ENCODE assay signal across 12 mouse cellular contexts in the genomic region with DNA sequence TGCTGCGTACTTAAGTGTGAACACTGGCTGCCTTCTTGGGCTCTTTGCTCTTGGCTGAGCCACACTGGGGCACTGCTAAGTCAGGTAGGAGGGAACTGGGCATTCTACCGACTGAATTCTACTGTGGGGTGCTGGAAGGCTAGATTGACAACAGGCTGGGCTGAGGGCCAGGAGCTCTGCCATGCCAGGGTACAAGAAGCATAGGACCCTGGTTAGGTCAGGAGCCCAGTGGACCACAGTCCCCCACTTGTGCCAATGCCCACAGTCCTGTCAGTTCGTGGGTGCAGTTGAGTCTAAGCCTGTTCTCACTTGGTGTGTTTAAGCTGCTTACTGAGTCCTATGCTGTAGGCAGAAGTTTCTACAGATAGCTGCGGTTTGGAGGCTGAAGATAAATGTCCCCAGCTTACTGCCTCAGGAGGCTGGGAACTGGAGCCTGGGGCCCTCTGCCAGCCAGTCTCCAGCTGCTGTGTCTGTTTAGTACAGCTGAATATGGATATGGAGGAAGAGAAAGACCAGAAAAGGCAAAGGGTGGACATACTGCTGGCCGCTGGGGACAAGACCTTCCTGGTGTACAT. TPM values are rescaled to one million over a fixed set of nuclear protein-coding genes. Genes with fewer than 3 reads are reported as not detected.
A peak's percentile ranks its signal among the peaks of the same experiment; 100 is the strongest.
DNase-seq lines count a peak whose midpoint lies in the region; ATAC-seq lines count a peak whose summit lies in the region.
"Had no signal": no experiment of that assay in that cellular context is flagged by ENCODE, and none has a peak within 500 bp of the region (broad histone marks: within the 10 kb centered on the region; RNA-seq: fewer than 3 reads in every experiment).

No protein-coding gene starts in this region.

- peaks cover 14% of the 10 kb centered on the region for H3K4me1 ChIP-seq in embryonic facial prominence, embryonic 12.5 days
- H3K4me1 ChIP-seq in hindbrain, embryonic 12.5 days: peaks cover 20% of the 10 kb centered on the region
- H3K4me1 ChIP-seq in midbrain, embryonic 16.5 days (ENCODE audit: control insufficient read depth, insufficient read depth, low read length): peaks cover 10% of the 10 kb centered on the region; the same call in 1 of the 2 replicates

- peaks cover 43% of the 10 kb centered on the region for H3K27me3 ChIP-seq in embryonic facial prominence, embryonic 12.5 days
- H3K27me3 ChIP-seq in hindbrain, embryonic 12.5 days: peaks cover 51% of the 10 kb centered on the region
- peaks cover 10% of the 10 kb centered on the region for H3K27me3 ChIP-seq in midbrain, embryonic 16.5 days (ENCODE audit: control insufficient read depth, insufficient read depth, low read depth, low read length)

- no peak for ATAC-seq in embryonic facial prominence, embryonic 12.5 days (ENCODE audit: insufficient number of reproducible peaks, insufficient read depth, low FRiP score, low TSS enrichment)
- ATAC-seq in hindbrain, embryonic 12.5 days (ENCODE audit: low FRiP score): no peak
- no peak for ATAC-seq in midbrain, embryonic 16.5 days
- ATAC-seq: Patski had no signal

- H3K9me3 ChIP-seq in embryonic facial prominence, embryonic 12.5 days: no peaks in the 10 kb centered on the region
- H3K9me3 ChIP-seq in hindbrain, embryonic 12.5 days (replicated peaks): no peaks in the 10 kb centered on the region
- H3K9me3 ChIP-seq in midbrain, embryonic 16.5 days (replicated peaks; ENCODE audit: control insufficient read depth, low read length, poor library complexity, severe bottlenecking): no peaks in the 10 kb centered on the region

- peak; percentile 44 to 52 for DNase-seq in layer of hippocampus, postnatal 10 days (ENCODE audit: low spot score in 2 of 2)
- no peak for DNase-seq in layer of hippocampus, adult 11-12 months (ENCODE audit: low spot score)
- no peak for DNase-seq in gastrocnemius, postnatal 25 days
- DNase-seq in urinary bladder, postnatal 36 days (ENCODE audit: low spot score in 2 of 2): no peak
- no peak for DNase-seq in thymus, postnatal 14 days

- H3K9ac ChIP-seq in embryonic facial prominence, embryonic 12.5 days: no peak overlapping the region
- H3K9ac ChIP-seq in hindbrain, embryonic 12.5 days: no peak overlapping the region
- 0 out of 2 replicates have a peak overlapping the region, but pooled peaks have one; percentile 74 for H3K9ac ChIP-seq in midbrain, embryonic 16.5 days (ENCODE audit: low read depth, low read length)

- H3K4me3 ChIP-seq in embryonic facial prominence, embryonic 12.5 days: no peak overlapping the region
- H3K4me3 ChIP-seq in hindbrain, embryonic 12.5 days: no peak overlapping the region
- no peak overlapping the region for H3K4me3 ChIP-seq in midbrain, embryonic 16.5 days (ENCODE audit: low read depth, low read length)

- H3K4me2 ChIP-seq in embryonic facial prominence, embryonic 12.5 days (replicated peaks): peak overlapping the region; percentile 96
- H3K4me2 ChIP-seq in hindbrain, embryonic 12.5 days (replicated peaks): peak overlapping the region; percentile 99
- peak overlapping the region; percentile 99; the same call in 1 of the 2 replicates for H3K4me2 ChIP-seq in midbrain, embryonic 16.5 days (ENCODE audit: low read length)

- H3K36me3 ChIP-seq in embryonic facial prominence, embryonic 12.5 days: no peaks in the 10 kb centered on the region
- no peaks in the 10 kb centered on the region for H3K36me3 ChIP-seq in hindbrain, embryonic 12.5 days
- no peaks in the 10 kb centered on the region for H3K36me3 ChIP-seq in midbrain, embryonic 16.5 days (ENCODE audit: control insufficient read depth, insufficient read depth, low read length)

- WGBS in embryonic facial prominence, embryonic 12.5 days: 67% methylated on average over 5 of the region's 5 CpGs
- WGBS in hindbrain, embryonic 12.5 days: 66% methylated on average over 5 of the region's 5 CpGs
- 60% methylated on average over 5 of the region's 5 CpGs for WGBS in midbrain, embryonic 16.5 days

- H3K27ac ChIP-seq in embryonic facial prominence, embryonic 12.5 days: no peak overlapping the region
- H3K27ac ChIP-seq in hindbrain, embryonic 12.5 days: no peak overlapping the region
- no peak overlapping the region for H3K27ac ChIP-seq in midbrain, embryonic 16.5 days (ENCODE audit: low read length)

RNA-seq across cellular contexts. Expression of gene Kcnt1, which starts 0.8 kb away (rescaled TPM):
- total RNA-seq in layer of hippocampus, postnatal 10 days (2021): 10 to 100 TPM; 57.3 to 59.7 TPM
- polyA plus RNA-seq in embryonic facial prominence, embryonic 12.5 days (2016; fragmentation: Nextera tagmentation; extraction: Ambion mirVana): 0.67 and 1.6 TPM in 2 replicates
- polyA plus RNA-seq in hindbrain, embryonic 12.5 days (2016; fragmentation: Nextera tagmentation; extraction: Ambion mirVana): 2.9 and 4.6 TPM in 2 replicates
- 18.8 and 21.8 TPM in 2 replicates for polyA plus RNA-seq in midbrain, embryonic 16.5 days (2015; fragmentation: Nextera tagmentation; extraction: Ambion mirVana)
- total RNA-seq in gastrocnemius, postnatal 25 days (2021): under 1 TPM in 1 of 2 experiments, not detected in 1; 0.27 TPM
- total RNA-seq: common myeloid progenitor, adult 5-6 weeks had no signal
- polyA plus RNA-seq: heart, embryonic 14.5 days had no signal

RNA-seq across cellular contexts. Expression of gene Sohlh1, which starts 15.7 kb away (rescaled TPM):
- not detected for total RNA-seq in layer of hippocampus, postnatal 10 days (2021)
- polyA plus RNA-seq in embryonic facial prominence, embryonic 12.5 days (2016; fragmentation: Nextera tagmentation; extraction: Ambion mirVana): not detected in 2 replicates
- not detected in 2 replicates for polyA plus RNA-seq in hindbrain, embryonic 12.5 days (2016; fragmentation: Nextera tagmentation; extraction: Ambion mirVana)
- not detected in 2 replicates for polyA plus RNA-seq in midbrain, embryonic 16.5 days (2015; fragmentation: Nextera tagmentation; extraction: Ambion mirVana)
- total RNA-seq in gastrocnemius, postnatal 25 days (2021): not detected
- total RNA-seq: common myeloid progenitor, adult 5-6 weeks; liver, adult 2 months had no signal
- polyA plus RNA-seq: heart, embryonic 14.5 days; liver, adult 2 months; Patski had no signal

RNA-seq across cellular contexts. Expression of gene Lcn9, which starts 39.8 kb away (rescaled TPM):
- not detected for total RNA-seq in layer of hippocampus, postnatal 10 days (2021)
- not detected in 2 replicates for polyA plus RNA-seq in embryonic facial prominence, embryonic 12.5 days (2016; fragmentation: Nextera tagmentation; extraction: Ambion mirVana)
- polyA plus RNA-seq in hindbrain, embryonic 12.5 days (2016; fragmentation: Nextera tagmentation; extraction: Ambion mirVana): not detected in 2 replicates
- polyA plus RNA-seq in midbrain, embryonic 16.5 days (2015; fragmentation: Nextera tagmentation; extraction: Ambion mirVana): not detected in 2 replicates
- total RNA-seq in gastrocnemius, postnatal 25 days (2021): not detected
- total RNA-seq: common myeloid progenitor, adult 5-6 weeks; liver, adult 2 months had no signal
- polyA plus RNA-seq: heart, embryonic 14.5 days; liver, adult 2 months; Patski had no signal

RNA-seq across cellular contexts. Expression of gene Glt6d1, which starts 47.1 kb away (rescaled TPM):
- not detected for total RNA-seq in layer of hippocampus, postnatal 10 days (2021)
- polyA plus RNA-seq in embryonic facial prominence, embryonic 12.5 days (2016; fragmentation: Nextera tagmentation; extraction: Ambion mirVana): not detected in 2 replicates
- polyA plus RNA-seq in hindbrain, embryonic 12.5 days (2016; fragmentation: Nextera tagmentation; extraction: Ambion mirVana): not detected in 2 replicates
- polyA plus RNA-seq in midbrain, embryonic 16.5 days (2015; fragmentation: Nextera tagmentation; extraction: Ambion mirVana): not detected in 2 replicates
- not detected for total RNA-seq in gastrocnemius, postnatal 25 days (2021)
- total RNA-seq: common myeloid progenitor, adult 5-6 weeks; liver, adult 2 months had no signal
- polyA plus RNA-seq: heart, embryonic 14.5 days; liver, adult 2 months; Patski had no signal

Comparison
In these comparisons a context has a peak if more than half of its experiments do, and no peak if none do; other contexts are left out.
1. DNase-seq: peak in layer of hippocampus, postnatal 10 days (2 of 2); none in layer of hippocampus, adult 11-12 months (single experiment), gastrocnemius, postnatal 25 days (single experiment), urinary bladder, postnatal 36 days (0 of 2) and thymus, postnatal 14 days (single experiment).
2. Peak in every context shown above with its lines, with median percentiles within 50 percentile points of each other: H3K4me2 ChIP-seq.